Mouse (Mus musculus): Measurements from ENCODE around the gene Dync1i1. TPM values are rescaled to one million over a fixed set of nuclear protein-coding genes. Genes with fewer than 3 reads are reported as not detected.

The Dync1i1 gene
- total and polyA plus RNA-seq, 2 experiments from 2014 or later = 132 to 134 TPM

DNA sequence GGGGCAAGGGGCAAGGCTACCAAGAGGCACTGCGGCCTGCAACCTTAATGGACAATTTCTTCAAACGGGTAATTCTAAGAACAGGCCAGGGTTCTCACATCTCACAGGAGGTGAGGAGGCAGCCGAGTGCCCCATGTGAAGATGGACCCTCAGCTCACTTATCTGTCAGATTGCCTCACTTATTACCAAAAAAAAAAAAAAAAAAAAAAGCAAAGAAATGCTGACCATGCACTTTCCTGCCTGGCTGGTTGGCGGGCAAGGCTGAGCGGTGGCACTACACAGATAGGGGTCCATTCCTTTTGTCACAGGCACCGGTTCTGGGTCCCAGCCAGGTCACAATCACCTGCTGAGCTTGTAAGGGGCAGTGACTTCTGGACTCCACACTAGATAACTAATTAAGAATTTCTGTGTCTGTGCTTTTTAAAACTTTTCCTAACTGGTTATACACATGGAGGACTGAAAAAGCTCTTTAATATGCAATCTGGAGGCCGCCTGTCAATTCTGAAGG is 350.6 kb downstream of the Dync1i1 start:
- ATAC-seq = no peak
- Histone ChIP-seq H3K4me3 (ENCODE audit: low read depth, low read length) (no peak overlapping the region), H3K36me3 (ENCODE audit: insufficient read depth) (no peaks in the 10 kb centered on the region), H3K4me2 (ENCODE audit: low read depth) (no peak overlapping the region), H3K4me1 (ENCODE audit: insufficient read depth) (no peaks in the 10 kb centered on the region), H3K27me3 (ENCODE audit: insufficient read depth, low read length) (no peaks in the 10 kb centered on the region), H3K9ac (no peak overlapping the region), H3K9me3 (ENCODE audit: low read length) (no peaks in the 10 kb centered on the region), H3K27ac (ENCODE audit: low read depth, low read length) (no peak overlapping the region)
- no peak for DNase-seq
- 84% methylated on average over 7 of the region's 7 CpGs for WGBS
- TF ChIP-seq CTCF (IDR thresholded peaks at IDR 0.05; ENCODE audit: low read depth) = no peak

DNA sequence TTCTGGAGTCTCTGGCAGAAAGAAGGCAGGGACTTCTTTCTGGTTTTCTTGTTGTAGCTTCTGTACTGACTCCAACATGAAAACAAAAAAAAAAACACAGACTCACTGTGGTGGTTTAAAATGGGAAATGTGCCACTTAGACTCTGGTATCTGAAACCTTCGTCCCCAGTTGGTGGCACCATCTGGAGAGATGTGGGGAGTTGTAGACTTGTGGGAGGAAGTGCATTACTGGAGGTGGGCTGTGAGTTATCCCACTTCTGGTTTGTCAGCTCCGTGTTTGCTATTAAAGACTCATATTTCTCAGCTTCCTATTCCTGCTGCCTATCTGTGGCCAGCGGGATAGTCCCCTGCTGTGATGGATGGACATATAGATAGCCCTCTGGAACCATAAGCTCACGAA is 351.8 kb downstream of the Dync1i1 start:
- TF ChIP-seq CTCF (IDR thresholded peaks at IDR 0.05; ENCODE audit: low read depth) = no peak
- WGBS = 89% methylated on average over 4 of the region's 4 CpGs
- no peak for DNase-seq

More for the DNA sequence above, 351.8 kb downstream of the Dync1i1 start:
- Histone ChIP-seq H3K9me3 (ENCODE audit: low read length) (no peaks in the 10 kb centered on the region), H3K36me3 (ENCODE audit: insufficient read depth) (no peaks in the 10 kb centered on the region), H3K9ac (no peak overlapping the region), H3K4me3 (ENCODE audit: low read depth, low read length) (no peak overlapping the region), H3K4me2 (ENCODE audit: low read depth) (no peak overlapping the region), H3K27me3 (ENCODE audit: insufficient read depth, low read length) (no peaks in the 10 kb centered on the region), H3K27ac (ENCODE audit: low read depth, low read length) (no peak overlapping the region), H3K4me1 (ENCODE audit: insufficient read depth) (no peaks in the 10 kb centered on the region)
- no peak for ATAC-seq

Other genes starting within 250 kb of the Dync1i1 start
- gene Pdk4, start 229.3 kb upstream of the Dync1i1 start, total RNA-seq (2014; rRNA removed) = 1.8 and 3.2 TPM in 2 replicates
- 2.0 and 3.0 TPM in 2 replicates for gene Pdk4, start 229.3 kb upstream of the Dync1i1 start, polyA plus RNA-seq (2015; fragmentation: Nextera tagmentation; extraction: Ambion mirVana)